In genomic region chr3:86793720-86794191, GRCm38 (mm10) we compare ENCODE assay signal across 8 mouse cellular contexts.
DNase-seq lines count a peak whose midpoint lies in the region; ATAC-seq and TF ChIP-seq lines count a peak whose summit lies in the region.

No protein-coding gene starts in this region.

- TF ChIP-seq POLR2A in kidney, adult 2 months (IDR thresholded peaks at IDR 0.05; ENCODE audit: low read depth, low read length): no peak

- 32% methylated on average over 1 of the region's 1 CpGs for WGBS in kidney, adult 2 months
- 43% methylated on average over 1 of the region's 1 CpGs for WGBS in hindbrain, embryonic 14.5 days

- peak; percentile 41; the same call in 1 of the 2 replicates for ATAC-seq in hindbrain, embryonic 14.5 days (ENCODE audit: low FRiP score)

- no peak for TF ChIP-seq CTCF in kidney, adult 2 months (conservative IDR thresholded peaks at IDR 0.05; ENCODE audit: insufficient read depth, insufficient read length, low read depth, low read length)

- H3K4me1 ChIP-seq in kidney, adult 2 months (ENCODE audit: control insufficient read depth, insufficient read depth, low read length): no peaks in the 10 kb centered on the region
- H3K4me1 ChIP-seq in hindbrain, embryonic 14.5 days (replicated peaks; ENCODE audit: control insufficient read depth, insufficient read depth, low read length): peaks cover 4% of the 10 kb centered on the region; the same call in 1 of the 2 replicates

- H3K36me3 ChIP-seq in kidney, adult 2 months (ENCODE audit: control insufficient read depth, insufficient read depth, low read length): no peaks in the 10 kb centered on the region
- H3K36me3 ChIP-seq in hindbrain, embryonic 14.5 days (replicated peaks; ENCODE audit: control insufficient read depth, insufficient read depth): peaks cover 68% of the 10 kb centered on the region

- H3K4me2 ChIP-seq in hindbrain, embryonic 14.5 days (replicated peaks): no peak overlapping the region

- no peak overlapping the region for H3K4me3 ChIP-seq in kidney, adult 2 months (ENCODE audit: insufficient read depth, low read depth, low read length)
- no peak overlapping the region for H3K4me3 ChIP-seq in hindbrain, embryonic 14.5 days (replicated peaks; ENCODE audit: low read length)

- H3K27me3 ChIP-seq in kidney, adult 2 months (replicated peaks; ENCODE audit: control insufficient read depth, insufficient read depth, low read length): no peaks in the 10 kb centered on the region
- H3K27me3 ChIP-seq in hindbrain, embryonic 14.5 days (ENCODE audit: control insufficient read depth, insufficient read depth, low read length): no peaks in the 10 kb centered on the region

- H3K9me3 ChIP-seq in hindbrain, embryonic 14.5 days (ENCODE audit: control insufficient read depth, low read length): no peaks in the 10 kb centered on the region

- H3K27ac ChIP-seq in kidney, adult 2 months (ENCODE audit: insufficient read depth, low read depth, low read length): peak overlapping the region; percentile 3; the same call in 1 of the 2 replicates
- H3K27ac ChIP-seq in hindbrain, embryonic 14.5 days: peak overlapping the region; percentile 51

- no peak overlapping the region for H3K9ac ChIP-seq in hindbrain, embryonic 14.5 days

- peak; percentile 87 for DNase-seq in kidney, adult 2 months
- no peak for DNase-seq in kidney, adult 18-20 months
- DNase-seq in heart, adult 18-20 months: peak; percentile 26 to 72
- no peak for DNase-seq in hindbrain, embryonic 14.5 days (ENCODE audit: low spot score)
- DNase-seq in lung, postnatal 14 days: peak; percentile 38
- no peak for DNase-seq in spleen, adult 18-20 months
- no peak for DNase-seq in cerebellum, adult 8-10 months
- no peak for DNase-seq in gastrocnemius, postnatal 4 days (ENCODE audit: low spot score in 2 of 2)

Comparison
In these comparisons a context has a peak if more than half of its experiments do, and no peak if none do; other contexts are left out.
1. DNase-seq: peak in kidney, adult 2 months (single experiment), heart, adult 18-20 months (2 of 2) and lung, postnatal 14 days (single experiment); none in kidney, adult 18-20 months (single experiment), hindbrain, embryonic 14.5 days (single experiment), spleen, adult 18-20 months (0 of 2), cerebellum, adult 8-10 months (single experiment) and gastrocnemius, postnatal 4 days (0 of 2).